Mouse (Mus musculus) kidney, adult 2 months (tissue): Measurements from ENCODE around the gene Fndc7. TPM values are rescaled to one million over a fixed set of nuclear protein-coding genes. Genes with fewer than 3 reads are reported as not detected.

Source experiments
- DNase-seq: peaks from one replicate; pipeline ENCODE4 v3.0.0; 2021
- H3K27ac ChIP-seq: fragments of 200-500 bp; 2 replicates; pipeline ENCODE4 v1.5.1; 2012; ENCODE audit warnings: low read depth, low read length, control low read depth, inconsistent platforms; ENCODE audit not compliant: insufficient read depth
- H3K27me3 ChIP-seq: fragments of 200-500 bp; replicated peaks from 2 replicates; pipeline ENCODE4 v1.6.1; 2012; ENCODE audit warnings: mild to moderate bottlenecking, moderate library complexity, low read length, inconsistent platforms; ENCODE audit not compliant: control insufficient read depth, insufficient read depth
- H3K36me3 ChIP-seq: fragments of 200-500 bp; 2 replicates; pipeline ENCODE4 v1.6.1; 2012; ENCODE audit warnings: mild to moderate bottlenecking, moderate library complexity, low read length, inconsistent platforms; ENCODE audit not compliant: control insufficient read depth, insufficient read depth
- H3K4me1 ChIP-seq: fragments of 200-500 bp; 2 replicates; pipeline ENCODE4 v1.6.1; 2011; ENCODE audit warnings: low read length; ENCODE audit not compliant: control insufficient read depth, insufficient read depth
- H3K4me3 ChIP-seq: fragments of 200-500 bp; 2 replicates; pipeline ENCODE4 v1.5.1; 2011; ENCODE audit warnings: mild to moderate bottlenecking, low read depth, low read length, control low read depth; ENCODE audit not compliant: insufficient read depth
- CTCF ChIP-seq: fragments of 200-500 bp; conservative IDR thresholded peaks from 2 replicates; pipeline ENCODE4 v1.5.1; 2011; ENCODE audit warnings: low read depth, mild to moderate bottlenecking, control low read depth, low read length, moderate library complexity, mixed read lengths; ENCODE audit not compliant: insufficient read depth, insufficient read length
- POLR2A ChIP-seq: fragments of 200-500 bp; IDR thresholded peaks from one replicate; pipeline ENCODE4 v1.6.1; 2011; ENCODE audit warnings: low read depth, low read length, control low read depth
- WGBS: fragments of 180-500 bp; shearing (Covaris S2); methylation state at CpG from one replicate; pipeline ENCODE4 v1.1.7; 2018; 5-methylcytosine and 5-hydroxymethylcytosine counted together
- polyA plus RNA-seq: library from polyadenylated mRNA; depleted of rRNA; stranded (reverse); fragments of >200 nt; gene quantifications from 2 replicates; pipeline ENCODE4 v1.2.3, GENCODE M21; 2012; rRNA removed

Fndc7 gene
- polyA plus RNA-seq, 1 experiment, result 0.25 TPM

DNA sequence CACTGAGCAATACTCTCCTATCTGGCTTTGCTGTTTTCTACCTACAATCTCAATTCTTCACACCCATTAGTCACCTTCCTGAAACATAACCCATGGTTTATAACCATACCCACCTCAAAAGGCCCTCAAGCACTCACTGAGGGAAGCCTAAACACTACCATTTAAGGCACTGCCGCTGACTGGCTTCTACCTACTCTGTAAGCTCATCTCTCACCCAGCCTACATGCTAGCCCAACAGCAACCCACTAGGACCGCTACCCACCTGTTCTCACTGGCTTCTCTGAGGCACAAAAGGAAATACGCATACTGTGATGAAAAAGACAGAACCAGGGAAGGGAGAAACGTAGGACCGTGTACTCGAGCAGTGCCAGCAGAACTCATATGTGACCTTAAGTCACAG, 58.1 kb downstream of the Fndc7 start:
- 95% methylated on average over 6 of the region's 6 CpGs for WGBS
- DNase-seq, result no peak
- no peak overlapping the region for H3K4me3 ChIP-seq
- H3K4me1 ChIP-seq, result peaks cover 3% of the 10 kb centered on the region; the same call in 1 of the 2 replicates
- peaks cover 1% of the 10 kb centered on the region; the same call in 1 of the 2 replicates for H3K36me3 ChIP-seq
- no peaks in the 10 kb centered on the region for H3K27me3 ChIP-seq
- TF ChIP-seq POLR2A, result no peak
- TF ChIP-seq CTCF, result no peak
- no peak overlapping the region for H3K27ac ChIP-seq

GRCm38 (mm10) chr3:108830493-108830892, 59.3 kb downstream of the Fndc7 start:
- H3K4me3 ChIP-seq, result no peak overlapping the region
- H3K27ac ChIP-seq, result no peak overlapping the region
- peaks cover 3% of the 10 kb centered on the region; the same call in 1 of the 2 replicates for H3K4me1 ChIP-seq
- 44% methylated on average over 11 of the region's 11 CpGs for WGBS
- DNase-seq, result peak; percentile 91
- H3K27me3 ChIP-seq, result no peaks in the 10 kb centered on the region
- H3K36me3 ChIP-seq, result peaks cover 5% of the 10 kb centered on the region
- TF ChIP-seq POLR2A (no peak), CTCF (no peak)

GRCm38 (mm10) chr3:108815631-108816030, 74.2 kb downstream of the Fndc7 start:
- peaks cover 2% of the 10 kb centered on the region; the same call in 1 of the 2 replicates for H3K36me3 ChIP-seq
- WGBS, result 71% methylated on average over 4 of the region's 4 CpGs

GRCm38 (mm10) chr3:108810747-108811263, 79.0 kb downstream of the Fndc7 start:
- no peaks in the 10 kb centered on the region for H3K4me1 ChIP-seq
- TF ChIP-seq CTCF (no peak), POLR2A (no peak)
- H3K36me3 ChIP-seq, result peaks cover 2% of the 10 kb centered on the region; the same call in 1 of the 2 replicates
- no peak overlapping the region for H3K27ac ChIP-seq
- no peak overlapping the region for H3K4me3 ChIP-seq
- no peaks in the 10 kb centered on the region for H3K27me3 ChIP-seq
- DNase-seq, result peak; percentile 15
- WGBS, result 27% methylated on average over 4 of the region's 4 CpGs

More at GRCm38 (mm10) chr3:108815631-108816030, 74.2 kb downstream of the Fndc7 start:
- no peak for DNase-seq
- Histone ChIP-seq H3K4me3 (no peak overlapping the region), H3K27me3 (no peaks in the 10 kb centered on the region), H3K27ac (no peak overlapping the region), H3K4me1 (no peaks in the 10 kb centered on the region)
- TF ChIP-seq POLR2A (no peak), CTCF (no peak)

GRCm38 (mm10) chr3:108805622-108806021, 84.2 kb downstream of the Fndc7 start:
- H3K36me3 ChIP-seq, result peaks cover 2% of the 10 kb centered on the region; the same call in 1 of the 2 replicates
- no peak overlapping the region for H3K27ac ChIP-seq
- H3K4me1 ChIP-seq, result no peaks in the 10 kb centered on the region
- DNase-seq, result no peak
- 89% methylated on average over 5 of the region's 5 CpGs for WGBS
- H3K27me3 ChIP-seq, result no peaks in the 10 kb centered on the region
- TF ChIP-seq CTCF (no peak), POLR2A (no peak)
- no peak overlapping the region for H3K4me3 ChIP-seq

Other genes starting within 250 kb of the Fndc7 start
- gene Clcc1, start 236.1 kb downstream of the Fndc7 start, polyA plus RNA-seq, result 43.5 and 50.5 TPM in 2 replicates
- gene Gpsm2, start 167.7 kb downstream of the Fndc7 start, polyA plus RNA-seq, result 1.6 and 1.8 TPM in 2 replicates
- gene Aknad1, start 150.3 kb downstream of the Fndc7 start, polyA plus RNA-seq, result not detected in 2 replicates
- 10.5 and 14.4 TPM in 2 replicates for gene Stxbp3, start 49.5 kb downstream of the Fndc7 start, polyA plus RNA-seq
- 19.7 and 31.5 TPM in 2 replicates for gene Prpf38b, start 21.7 kb upstream of the Fndc7 start, polyA plus RNA-seq
- 0.06 TPM in 1 of 2 replicates, not detected in the other for gene Henmt1, start 49.9 kb upstream of the Fndc7 start, polyA plus RNA-seq
- gene Gm9857, start 50.4 kb upstream of the Fndc7 start, polyA plus RNA-seq, result 0.31 and 0.38 TPM in 2 replicates
- 6.1 and 7.8 TPM in 2 replicates for gene Fam102b, start 137.6 kb upstream of the Fndc7 start, polyA plus RNA-seq
- gene Slc25a54, start 190.5 kb upstream of the Fndc7 start, polyA plus RNA-seq, result not detected in 2 replicates
- 1.6 and 1.9 TPM in 2 replicates for gene Slc25a24, start 233.1 kb upstream of the Fndc7 start, polyA plus RNA-seq